Mouse (Mus musculus): Measurements from ENCODE around the gene 1700069L16Rik. TPM values are rescaled to one million over a fixed set of nuclear protein-coding genes. Genes with fewer than 3 reads are reported as not detected.

1700069L16Rik gene
- polyA plus RNA-seq, 1 experiment: not detected

DNA sequence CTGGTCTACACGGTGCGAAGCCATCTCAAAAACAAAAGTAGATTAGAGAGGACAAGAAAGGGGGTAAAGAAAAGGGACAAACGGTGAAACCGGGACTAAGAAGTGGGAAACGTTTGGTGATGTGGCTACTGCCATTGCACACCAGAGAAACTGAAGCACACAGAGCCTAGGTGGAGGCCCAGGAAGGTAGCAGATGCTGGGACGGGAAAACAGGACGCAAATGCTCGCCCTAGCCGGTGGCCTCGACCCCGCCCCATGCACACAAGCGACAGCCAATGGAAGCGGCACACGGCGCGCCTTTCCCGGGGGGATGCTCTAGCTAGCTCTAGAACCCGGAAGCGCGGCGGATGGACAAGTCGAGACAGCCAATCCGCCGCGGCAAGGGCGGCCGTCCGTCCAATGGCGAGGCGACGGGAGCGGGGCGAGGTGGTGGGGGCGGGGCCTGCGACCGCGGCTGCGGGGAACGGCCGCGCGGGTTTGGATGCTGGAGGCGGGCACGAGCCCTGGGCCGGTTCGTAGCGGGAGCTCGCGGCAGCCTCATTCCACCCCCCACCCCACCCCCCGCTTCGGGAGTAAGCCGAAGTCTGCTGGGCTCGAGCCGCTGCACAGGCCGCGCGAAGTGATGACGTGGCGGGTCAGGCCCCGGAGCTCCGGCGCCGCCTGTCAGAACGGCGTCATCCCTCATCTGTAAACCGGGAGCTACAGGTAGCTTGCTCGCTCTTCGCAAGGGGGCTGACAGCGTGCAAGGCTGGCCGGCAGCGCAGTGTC is 11.0 kb upstream of the 1700069L16Rik start, which contains the start of gene Ficd:
TSS of gene Ficd (plus strand) at position 459 of the 768 bp plus-strand sequence.
- no peak for TF ChIP-seq TAL1 (IDR thresholded peaks at IDR 0.05; ENCODE audit: low read length)
- TF ChIP-seq GATA1 (IDR thresholded peaks at IDR 0.05; ENCODE audit: low read length): no peak
- H3K4me3 ChIP-seq (replicated peaks): peak within 1 kb of the TSS; percentile 91
- peaks cover 30% of the 10 kb centered on the region for H3K4me1 ChIP-seq (ENCODE audit: control insufficient read depth)
- no peaks in the 10 kb centered on the region for H3K27me3 ChIP-seq (ENCODE audit: control insufficient read depth)
- peaks cover 5% of the 10 kb centered on the region for H3K9me3 ChIP-seq (ENCODE audit: control insufficient read depth, low read length)
- H3K36me3 ChIP-seq (ENCODE audit: control insufficient read depth): peaks cover 37% of the 10 kb centered on the region

DNA sequence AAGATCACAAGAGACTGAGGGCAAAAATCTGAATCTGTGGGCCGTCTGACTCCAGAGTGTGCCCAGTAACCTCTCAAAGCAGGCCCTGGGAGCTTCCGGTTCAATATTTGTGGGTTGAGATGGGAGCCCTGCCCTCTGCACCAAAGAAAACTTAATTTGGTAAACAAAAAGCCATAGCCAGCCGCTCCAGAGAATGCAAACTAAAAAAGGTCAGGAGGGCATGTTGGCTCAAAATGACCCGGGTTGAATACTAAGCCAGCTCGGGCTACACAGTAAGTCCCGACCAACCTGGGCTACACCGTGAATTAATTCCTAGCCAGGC is 10.4 kb upstream of the 1700069L16Rik start:
- H3K4me3 ChIP-seq (replicated peaks): peak overlapping the region; percentile 91
- peaks cover 30% of the 10 kb centered on the region for H3K4me1 ChIP-seq (ENCODE audit: control insufficient read depth)
- no peaks in the 10 kb centered on the region for H3K27me3 ChIP-seq (ENCODE audit: control insufficient read depth)
- TF ChIP-seq GATA1 (IDR thresholded peaks at IDR 0.05; ENCODE audit: low read length): no peak
- TF ChIP-seq TAL1 (IDR thresholded peaks at IDR 0.05; ENCODE audit: low read length): no peak
- peaks cover 5% of the 10 kb centered on the region for H3K9me3 ChIP-seq (ENCODE audit: control insufficient read depth, low read length)
- peaks cover 32% of the 10 kb centered on the region for H3K36me3 ChIP-seq (ENCODE audit: control insufficient read depth)

DNA sequence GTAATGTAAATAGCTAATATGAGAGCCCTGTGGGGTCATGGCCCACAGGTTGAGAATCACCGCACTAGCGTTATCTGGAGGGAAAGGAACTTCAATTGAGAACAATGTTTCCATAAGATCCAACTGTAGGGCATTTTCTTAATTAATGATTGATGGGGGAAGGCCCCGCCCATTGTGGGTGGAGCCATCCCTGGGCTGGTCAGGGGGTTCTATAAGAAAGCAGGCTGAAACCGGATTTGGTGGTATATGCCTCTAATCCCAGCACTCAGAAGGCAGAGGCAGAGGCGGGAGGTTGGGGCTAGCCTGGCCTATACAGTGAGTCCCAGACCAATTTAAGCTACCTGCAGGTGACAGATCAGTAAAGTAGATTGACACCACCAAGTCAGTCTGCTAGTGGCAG is 9.8 kb upstream of the 1700069L16Rik start:
- Histone ChIP-seq H3K9me3 (ENCODE audit: control insufficient read depth, low read length) (peaks cover 5% of the 10 kb centered on the region), H3K36me3 (ENCODE audit: control insufficient read depth) (peaks cover 26% of the 10 kb centered on the region), H3K27me3 (ENCODE audit: control insufficient read depth) (no peaks in the 10 kb centered on the region), H3K4me3 (replicated peaks) (no peak overlapping the region), H3K4me1 (ENCODE audit: control insufficient read depth) (peaks cover 30% of the 10 kb centered on the region)
- TF ChIP-seq GATA1 (IDR thresholded peaks at IDR 0.05; ENCODE audit: low read length) (no peak), TAL1 (IDR thresholded peaks at IDR 0.05; ENCODE audit: low read length) (no peak)

DNA sequence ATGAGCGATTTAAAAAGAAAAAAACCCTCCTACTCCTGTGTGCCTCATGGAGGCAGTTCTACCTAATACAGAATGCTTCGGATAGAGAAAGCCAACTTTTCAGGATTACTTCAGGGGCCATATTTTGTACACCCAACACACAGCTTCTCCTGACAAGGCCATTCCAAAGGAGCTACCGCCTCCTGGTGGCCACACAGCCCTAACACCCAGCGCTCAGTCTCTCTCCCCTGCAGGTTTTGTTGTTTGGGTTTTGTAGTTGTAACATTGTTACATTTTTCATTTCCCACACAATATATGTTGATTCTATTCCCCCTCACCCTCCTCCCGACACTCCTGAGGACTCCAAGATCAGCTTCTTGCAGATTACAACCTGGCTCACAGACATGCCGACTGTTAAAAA is 7.6 kb upstream of the 1700069L16Rik start:
- H3K9me3 ChIP-seq (ENCODE audit: control insufficient read depth, low read length): no peaks in the 10 kb centered on the region
- peaks cover 25% of the 10 kb centered on the region for H3K4me1 ChIP-seq (ENCODE audit: control insufficient read depth)
- TF ChIP-seq GATA1 (IDR thresholded peaks at IDR 0.05; ENCODE audit: low read length) (no peak), TAL1 (IDR thresholded peaks at IDR 0.05; ENCODE audit: low read length) (no peak)
- H3K36me3 ChIP-seq (ENCODE audit: control insufficient read depth): peaks cover 4% of the 10 kb centered on the region
- H3K4me3 ChIP-seq (replicated peaks): no peak overlapping the region
- H3K27me3 ChIP-seq (ENCODE audit: control insufficient read depth): no peaks in the 10 kb centered on the region

DNA sequence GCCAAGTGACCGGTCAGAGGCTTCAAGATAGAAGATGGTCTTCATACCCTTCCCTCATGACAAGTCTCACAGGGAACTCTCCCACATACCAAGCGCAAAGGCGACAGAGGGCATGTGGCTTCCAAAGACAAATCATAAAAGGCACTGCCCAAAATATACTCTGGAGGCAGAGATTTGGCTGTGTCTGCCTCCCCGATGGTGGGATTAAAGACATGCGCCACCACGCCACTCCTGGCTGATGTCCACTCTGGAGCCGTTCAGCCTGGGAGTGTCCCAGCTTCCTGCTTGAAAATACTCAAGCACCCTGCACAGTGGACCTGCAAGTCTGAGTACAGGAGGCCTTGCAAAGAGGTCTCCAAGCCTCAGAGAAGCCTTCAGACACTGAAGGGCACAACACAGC is 6.6 kb upstream of the 1700069L16Rik start:
- no peak for TF ChIP-seq GATA1 (IDR thresholded peaks at IDR 0.05; ENCODE audit: low read length)
- TF ChIP-seq TAL1 (IDR thresholded peaks at IDR 0.05; ENCODE audit: low read length): no peak

DNA sequence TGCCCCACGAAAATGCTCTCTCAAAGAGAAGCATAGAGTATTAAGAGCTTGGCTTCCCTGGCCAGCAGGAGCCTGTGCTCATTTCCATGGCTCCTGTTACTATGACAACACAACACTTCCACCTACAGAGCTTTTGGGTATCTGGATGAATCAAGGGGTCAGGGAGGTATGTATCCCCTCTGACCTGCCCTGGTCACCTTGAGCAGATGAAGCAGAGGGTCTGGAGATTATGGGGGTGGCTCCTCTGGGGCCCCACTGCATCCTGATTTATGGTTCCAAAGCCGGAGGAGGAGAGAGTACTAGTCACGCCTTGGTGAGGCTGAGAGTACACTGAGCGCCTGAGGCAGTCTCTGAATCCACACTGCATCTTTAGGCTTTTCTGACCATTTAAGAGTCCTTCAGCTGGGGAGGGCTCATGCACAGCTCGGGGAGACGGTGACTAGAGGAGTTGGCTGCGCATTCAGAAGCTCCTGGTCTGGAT is 6.1 kb upstream of the 1700069L16Rik start:
- TF ChIP-seq GATA1 (IDR thresholded peaks at IDR 0.05; ENCODE audit: low read length): no peak
- TF ChIP-seq TAL1 (IDR thresholded peaks at IDR 0.05; ENCODE audit: low read length): no peak

More for the DNA sequence above, 6.6 kb upstream of the 1700069L16Rik start:
- no peaks in the 10 kb centered on the region for H3K27me3 ChIP-seq (ENCODE audit: control insufficient read depth)
- no peak overlapping the region for H3K4me3 ChIP-seq (replicated peaks)
- H3K4me1 ChIP-seq (ENCODE audit: control insufficient read depth): peaks cover 15% of the 10 kb centered on the region
- H3K36me3 ChIP-seq (ENCODE audit: control insufficient read depth): no peaks in the 10 kb centered on the region
- no peaks in the 10 kb centered on the region for H3K9me3 ChIP-seq (ENCODE audit: control insufficient read depth, low read length)

DNA sequence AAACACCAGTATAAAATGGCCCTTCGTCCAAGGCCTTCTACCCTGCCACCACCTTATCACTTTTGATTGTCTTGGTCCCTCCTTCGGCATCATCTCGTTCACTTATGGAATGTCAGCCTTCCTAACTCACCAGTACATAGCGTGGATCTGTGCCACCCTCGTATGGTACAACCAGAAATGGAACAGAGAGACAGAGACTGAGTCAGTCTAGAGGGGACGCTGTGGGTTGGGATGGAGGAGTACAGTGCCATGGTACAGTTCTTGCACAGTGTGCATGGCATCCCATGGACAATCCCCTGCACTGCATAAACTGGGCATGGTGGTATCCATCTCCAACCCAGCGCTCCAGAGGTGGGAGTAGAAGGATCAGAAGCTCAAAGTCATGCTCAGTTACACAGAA is 4.1 kb upstream of the 1700069L16Rik start:
- H3K9me3 ChIP-seq (ENCODE audit: control insufficient read depth, low read length): no peaks in the 10 kb centered on the region
- no peak overlapping the region for H3K4me3 ChIP-seq (replicated peaks)
- H3K4me1 ChIP-seq (ENCODE audit: control insufficient read depth): no peaks in the 10 kb centered on the region
- H3K36me3 ChIP-seq (ENCODE audit: control insufficient read depth): no peaks in the 10 kb centered on the region
- H3K27me3 ChIP-seq (ENCODE audit: control insufficient read depth): no peaks in the 10 kb centered on the region
- TF ChIP-seq TAL1 (IDR thresholded peaks at IDR 0.05; ENCODE audit: low read length): no peak
- no peak for TF ChIP-seq GATA1 (IDR thresholded peaks at IDR 0.05; ENCODE audit: low read length)

More for the DNA sequence above, 6.1 kb upstream of the 1700069L16Rik start:
- peaks cover 13% of the 10 kb centered on the region for H3K4me1 ChIP-seq (ENCODE audit: control insufficient read depth)
- H3K27me3 ChIP-seq (ENCODE audit: control insufficient read depth): no peaks in the 10 kb centered on the region
- H3K36me3 ChIP-seq (ENCODE audit: control insufficient read depth): no peaks in the 10 kb centered on the region
- H3K4me3 ChIP-seq (replicated peaks): no peak overlapping the region
- H3K9me3 ChIP-seq (ENCODE audit: control insufficient read depth, low read length): no peaks in the 10 kb centered on the region

DNA sequence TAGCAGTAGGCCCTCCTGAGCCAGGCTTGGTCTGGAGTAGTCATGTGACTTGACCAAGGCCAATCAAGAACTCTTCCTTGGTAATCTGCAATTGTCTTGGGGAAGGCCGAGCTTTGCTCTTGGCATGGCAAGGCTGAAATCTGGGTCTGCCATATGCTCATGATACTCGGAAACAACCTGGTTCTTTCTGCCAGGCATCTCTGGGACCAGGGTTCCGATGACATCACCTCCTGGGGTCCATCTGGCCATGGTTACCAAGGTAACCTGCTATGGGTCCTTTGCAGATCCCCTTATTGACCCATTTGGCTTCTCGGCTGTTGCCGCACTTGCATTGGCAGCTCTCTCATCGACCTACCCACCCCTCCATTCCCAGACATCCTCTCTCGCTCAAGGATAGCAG is 3.4 kb upstream of the 1700069L16Rik start:
- TF ChIP-seq GATA1 (IDR thresholded peaks at IDR 0.05; ENCODE audit: low read length) (no peak), TAL1 (IDR thresholded peaks at IDR 0.05; ENCODE audit: low read length) (no peak)
- H3K4me3 ChIP-seq (replicated peaks): no peak overlapping the region

DNA sequence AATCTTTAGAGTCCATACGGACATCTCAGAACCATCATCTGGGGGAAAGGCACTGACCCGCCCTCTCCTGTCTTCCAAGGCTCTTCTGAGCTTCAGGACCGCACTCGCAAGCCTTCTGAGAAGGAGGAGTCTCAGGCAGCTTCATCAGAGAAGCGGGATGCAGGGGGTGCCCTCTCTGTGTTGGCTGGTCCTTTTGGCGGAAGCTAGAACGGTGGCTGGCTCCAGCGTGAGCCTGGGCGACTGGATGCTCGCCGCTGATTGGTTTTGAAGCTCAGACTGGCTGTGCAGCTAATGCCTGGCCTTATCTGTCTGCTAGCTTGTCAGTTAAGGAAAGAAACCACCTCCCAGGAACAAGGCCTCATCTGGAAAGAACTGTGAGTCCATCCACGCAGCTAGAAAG is 2.7 kb upstream of the 1700069L16Rik start:
- Histone ChIP-seq H3K9me3 (ENCODE audit: control insufficient read depth, low read length) (peaks cover 3% of the 10 kb centered on the region; the same call in 1 of the 2 replicates), H3K36me3 (ENCODE audit: control insufficient read depth) (no peaks in the 10 kb centered on the region), H3K27me3 (ENCODE audit: control insufficient read depth) (no peaks in the 10 kb centered on the region), H3K4me3 (replicated peaks) (no peak overlapping the region), H3K4me1 (ENCODE audit: control insufficient read depth) (no peaks in the 10 kb centered on the region)
- no peak for TF ChIP-seq TAL1 (IDR thresholded peaks at IDR 0.05; ENCODE audit: low read length)
- no peak for TF ChIP-seq GATA1 (IDR thresholded peaks at IDR 0.05; ENCODE audit: low read length)

More for the DNA sequence above, 3.4 kb upstream of the 1700069L16Rik start:
- Histone ChIP-seq H3K9me3 (ENCODE audit: control insufficient read depth, low read length) (no peaks in the 10 kb centered on the region), H3K4me1 (ENCODE audit: control insufficient read depth) (no peaks in the 10 kb centered on the region), H3K27me3 (ENCODE audit: control insufficient read depth) (no peaks in the 10 kb centered on the region), H3K36me3 (ENCODE audit: control insufficient read depth) (no peaks in the 10 kb centered on the region)

Measured in erythroblast, embryonic 14.5 days (primary cell).